Mouse (Mus musculus): ENCODE data around the gene AA986860. TPM values are rescaled to one million over a fixed set of nuclear protein-coding genes. Genes with fewer than 3 reads are reported as not detected.

Gene AA986860
- polyA plus RNA-seq, 1 experiment from 2014 or later = 32.3 TPM

DNA sequence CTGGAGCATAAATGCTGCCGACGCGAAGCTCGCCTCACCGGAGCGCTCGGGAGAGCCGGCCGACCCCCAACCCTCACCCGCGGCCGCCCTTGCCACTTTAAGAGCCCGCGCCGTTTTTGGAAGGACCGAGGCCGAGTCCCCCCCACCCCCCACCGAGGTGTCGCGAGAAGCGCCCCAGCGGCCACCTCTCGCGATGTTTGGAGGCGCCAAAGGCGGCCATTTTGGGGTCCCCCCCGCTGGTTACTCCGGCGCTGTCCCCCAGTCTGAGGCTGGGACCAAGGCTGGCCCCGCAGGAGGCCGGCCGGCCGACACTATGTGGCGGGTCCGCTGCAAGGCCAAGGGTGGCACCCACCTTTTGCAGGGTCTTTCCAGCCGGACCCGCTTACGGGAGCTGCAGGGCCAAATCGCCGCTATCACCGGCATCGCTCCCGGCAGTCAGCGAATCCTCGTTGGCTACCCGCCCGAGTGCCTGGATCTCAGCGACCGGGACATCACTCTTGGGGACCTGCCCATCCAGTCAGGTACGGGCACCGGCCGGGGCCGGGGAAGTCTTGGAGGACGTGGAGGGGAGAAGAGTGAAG, 14.4 kb upstream of the AA986860 start, which contains the start of gene Yod1:
Yod1 (plus strand) TSS at position 37 of the 581 bp plus-strand sequence.
- peak within 1 kb of the TSS; percentile 94 for H3K4me2 ChIP-seq
- H3K9me3 ChIP-seq = no peaks in the 10 kb centered on the region
- H3K27me3 ChIP-seq (replicated peaks) = no peaks in the 10 kb centered on the region
- no peaks in the 10 kb centered on the region for H3K36me3 ChIP-seq
- H3K9ac ChIP-seq = peak within 1 kb of the TSS; percentile 99
- ATAC-seq (ENCODE audit: insufficient read depth, low FRiP score, low read depth) = peak; percentile 72
- peaks cover 6% of the 10 kb centered on the region; the same call in 1 of the 2 replicates for H3K4me1 ChIP-seq
- H3K27ac ChIP-seq = peak within 1 kb of the TSS; percentile 87
- WGBS = 0% methylated on average over 53 of the region's 54 CpGs
- H3K4me3 ChIP-seq (replicated peaks) = peak within 1 kb of the TSS; percentile 95

DNA sequence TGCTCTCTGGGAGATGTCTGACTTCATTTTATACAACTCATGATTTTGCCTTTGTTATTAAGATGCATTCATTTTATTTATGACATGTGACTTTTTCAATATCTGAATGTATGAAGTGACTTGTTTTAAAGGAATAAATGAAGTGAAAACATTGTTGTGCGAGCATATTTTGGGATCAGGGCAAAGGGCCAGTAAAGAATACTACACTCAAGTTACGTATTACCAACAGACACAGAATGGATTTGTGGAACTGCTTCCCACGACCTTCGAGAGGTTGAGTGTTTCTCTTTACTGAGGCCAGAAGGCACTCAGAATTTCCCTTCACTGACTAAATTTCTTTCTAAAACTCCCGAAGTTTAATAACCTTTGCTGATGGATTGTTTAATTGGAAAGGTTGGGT, 7.6 kb upstream of the AA986860 start:
- H3K9ac ChIP-seq = no peak overlapping the region
- 83% methylated on average over 5 of the region's 5 CpGs for WGBS
- no peak overlapping the region for H3K27ac ChIP-seq
- no peaks in the 10 kb centered on the region for H3K4me1 ChIP-seq
- H3K27me3 ChIP-seq (replicated peaks) = no peaks in the 10 kb centered on the region
- H3K36me3 ChIP-seq = no peaks in the 10 kb centered on the region
- no peak overlapping the region for H3K4me2 ChIP-seq
- H3K9me3 ChIP-seq = no peaks in the 10 kb centered on the region
- ATAC-seq (ENCODE audit: insufficient read depth, low FRiP score, low read depth) = no peak
- no peak overlapping the region for H3K4me3 ChIP-seq (replicated peaks)

DNA sequence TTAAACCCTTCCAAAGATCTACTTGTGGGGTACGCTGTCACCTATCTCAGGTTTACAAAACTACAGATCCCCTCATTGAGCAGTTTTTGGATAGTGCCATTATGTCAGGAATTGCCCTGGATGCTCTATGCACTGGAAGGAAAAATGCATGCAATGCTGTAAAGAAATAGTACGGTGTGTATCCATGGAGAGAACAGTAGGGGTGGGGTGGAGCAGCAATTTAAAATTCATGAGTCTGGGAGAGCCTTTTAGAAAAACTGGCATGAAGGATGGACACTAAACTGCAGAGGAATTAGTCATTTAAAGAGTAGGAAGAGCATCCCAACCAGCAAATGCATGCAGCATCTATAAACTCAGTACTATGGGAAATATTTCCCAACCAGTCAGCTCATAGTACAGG, 5.4 kb upstream of the AA986860 start:
- Histone ChIP-seq H3K4me1 (0 out of 2 replicates have a peak, but pooled peaks cover under 1% of the 10 kb centered on the region), H3K9ac (no peak overlapping the region), H3K4me3 (replicated peaks) (no peak overlapping the region), H3K27me3 (replicated peaks) (no peaks in the 10 kb centered on the region), H3K4me2 (no peak overlapping the region), H3K9me3 (no peaks in the 10 kb centered on the region), H3K36me3 (no peaks in the 10 kb centered on the region), H3K27ac (no peak overlapping the region)
- WGBS = 91% methylated on average over 2 of the region's 2 CpGs
- ATAC-seq (ENCODE audit: insufficient read depth, low FRiP score, low read depth) = no peak

DNA sequence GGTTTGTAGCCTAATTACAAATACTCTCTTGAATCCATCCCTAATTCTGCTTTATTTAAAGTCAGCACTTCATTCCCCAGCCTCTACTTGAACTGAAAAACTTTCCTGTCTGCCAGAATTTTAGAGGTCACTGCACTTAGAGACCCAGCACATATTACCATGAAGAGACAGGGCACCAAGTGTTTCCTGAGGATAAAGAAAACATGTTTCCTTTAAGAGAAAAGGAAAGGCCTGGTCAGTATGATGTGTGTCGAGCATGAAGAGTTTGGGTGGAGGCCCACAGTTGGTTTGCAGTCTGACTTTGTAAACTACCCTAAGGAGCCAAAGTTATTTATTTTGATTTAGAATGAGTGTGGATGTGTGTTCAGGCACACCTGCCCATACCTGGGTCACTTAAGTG, 3.7 kb upstream of the AA986860 start:
- H3K9me3 ChIP-seq = no peaks in the 10 kb centered on the region
- H3K4me3 ChIP-seq (replicated peaks) = no peak overlapping the region
- H3K36me3 ChIP-seq = no peaks in the 10 kb centered on the region
- 49% methylated on average over 1 of the region's 1 CpGs for WGBS
- H3K4me1 ChIP-seq = 0 out of 2 replicates have a peak, but pooled peaks cover 5% of the 10 kb centered on the region
- H3K4me2 ChIP-seq = no peak overlapping the region
- ATAC-seq (ENCODE audit: insufficient read depth, low FRiP score, low read depth) = no peak
- no peak overlapping the region for H3K27ac ChIP-seq
- H3K9ac ChIP-seq = no peak overlapping the region
- no peaks in the 10 kb centered on the region for H3K27me3 ChIP-seq (replicated peaks)

DNA sequence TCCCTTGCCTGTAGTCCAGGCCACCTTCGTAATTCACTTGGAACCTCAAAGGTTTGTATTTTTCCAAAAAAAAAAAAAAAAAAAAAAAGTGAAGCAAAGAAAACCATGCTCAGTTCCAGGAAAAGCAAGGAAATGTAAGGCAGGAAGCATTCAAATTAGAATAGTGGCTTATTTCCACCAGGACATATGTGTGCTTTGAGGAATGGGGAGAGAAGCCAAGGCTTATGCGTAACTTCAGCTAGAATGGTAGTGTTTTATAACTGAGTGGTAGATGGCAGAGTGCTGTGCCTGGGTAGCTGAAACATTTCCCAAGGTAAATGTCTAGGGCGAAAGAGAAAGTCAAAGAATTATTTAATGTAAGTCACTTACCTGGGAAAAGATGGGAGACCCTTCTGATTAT, 3.1 kb upstream of the AA986860 start:
- WGBS = 88% methylated on average over 3 of the region's 3 CpGs
- H3K27ac ChIP-seq = no peak overlapping the region
- H3K9ac ChIP-seq = no peak overlapping the region
- H3K4me2 ChIP-seq = no peak overlapping the region
- H3K27me3 ChIP-seq (replicated peaks) = no peaks in the 10 kb centered on the region
- no peaks in the 10 kb centered on the region for H3K36me3 ChIP-seq
- H3K4me3 ChIP-seq (replicated peaks) = no peak overlapping the region
- ATAC-seq (ENCODE audit: insufficient read depth, low FRiP score, low read depth) = no peak
- H3K4me1 ChIP-seq = 0 out of 2 replicates have a peak, but pooled peaks cover 5% of the 10 kb centered on the region
- H3K9me3 ChIP-seq = no peaks in the 10 kb centered on the region

DNA sequence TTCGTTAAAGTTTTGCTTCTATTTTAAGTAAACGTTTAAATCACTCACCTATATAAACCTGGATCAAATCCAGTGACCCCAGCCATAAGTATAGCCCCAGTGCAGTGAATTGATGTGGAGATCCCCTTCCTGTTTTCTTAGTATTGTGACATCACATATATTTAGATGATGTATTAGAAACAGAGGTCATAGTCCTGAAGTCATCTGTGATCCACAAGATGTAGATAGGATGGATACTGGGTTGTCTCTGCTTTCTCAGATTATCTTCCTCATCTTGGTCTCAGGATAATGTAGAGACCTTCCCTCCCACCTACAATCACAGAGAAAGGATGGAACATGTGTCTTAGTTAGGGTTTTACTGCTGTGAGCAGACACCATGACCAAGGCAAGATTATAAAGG, 2.6 kb upstream of the AA986860 start, which contains the start of gene Pfkfb2:
Pfkfb2 (minus strand) TSS at position 101 of the 400 bp plus-strand sequence.
- Histone ChIP-seq H3K4me2 (no peak within 1 kb of the TSS), H3K9ac (no peak within 1 kb of the TSS), H3K9me3 (no peaks in the 10 kb centered on the region), H3K36me3 (no peaks in the 10 kb centered on the region), H3K4me1 (0 out of 2 replicates have a peak, but pooled peaks cover 5% of the 10 kb centered on the region), H3K27me3 (replicated peaks) (no peaks in the 10 kb centered on the region), H3K4me3 (replicated peaks) (no peak within 1 kb of the TSS), H3K27ac (no peak within 1 kb of the TSS)
- no peak for ATAC-seq (ENCODE audit: insufficient read depth, low FRiP score, low read depth)
- WGBS = 65% methylated on average over 2 of the region's 2 CpGs

DNA sequence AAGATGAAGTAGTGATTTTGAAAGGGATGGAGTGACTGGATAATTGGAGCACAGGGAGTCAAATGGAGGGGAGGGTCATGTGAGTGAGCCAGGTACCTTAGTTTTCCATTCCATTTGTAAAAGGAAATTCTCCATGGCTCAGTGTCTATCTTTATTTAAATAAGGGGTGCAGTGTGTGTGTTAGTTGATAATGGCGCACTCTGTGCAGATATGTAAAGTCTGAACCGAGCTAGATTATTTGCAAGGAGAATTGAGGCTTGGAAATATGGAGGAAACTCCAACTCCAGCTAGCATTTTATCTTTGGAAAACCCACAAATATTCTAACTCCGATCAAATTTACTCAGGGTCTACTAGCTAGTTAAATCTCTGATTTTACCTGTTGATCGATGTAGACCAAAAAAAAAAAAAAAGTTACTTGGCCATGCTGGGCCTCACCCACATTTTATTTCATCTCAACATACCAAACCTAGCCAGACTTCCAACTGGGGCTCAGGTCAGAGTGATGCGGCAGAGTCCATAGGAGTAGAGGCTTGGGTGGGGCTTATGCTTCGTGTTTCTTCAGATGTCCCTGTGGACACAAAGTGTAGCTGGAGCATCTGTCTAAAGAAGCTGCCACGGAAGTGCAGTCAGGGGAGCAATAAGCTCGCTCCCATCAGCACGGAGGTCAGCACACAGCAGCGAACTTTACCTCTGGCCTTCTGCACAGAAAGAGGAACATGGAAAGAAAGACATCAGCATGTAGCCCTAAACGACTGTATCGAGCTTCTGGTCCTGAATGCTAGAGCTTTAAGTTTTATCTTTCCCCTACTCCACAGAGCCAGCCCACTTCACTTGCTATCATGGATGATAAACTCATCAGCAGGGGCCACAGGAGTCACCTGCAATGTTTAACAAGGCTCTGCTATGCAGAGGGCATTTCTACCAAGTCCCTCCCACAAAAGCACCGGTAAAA, 1.2 kb downstream of the AA986860 start:
- ATAC-seq (ENCODE audit: insufficient read depth, low FRiP score, low read depth) = peak; percentile 49
- Histone ChIP-seq H3K4me3 (replicated peaks) (peak overlapping the region; percentile 41), H3K9ac (no peak overlapping the region), H3K27me3 (replicated peaks) (no peaks in the 10 kb centered on the region), H3K4me1 (peaks cover 11% of the 10 kb centered on the region), H3K9me3 (no peaks in the 10 kb centered on the region), H3K27ac (peak overlapping the region; percentile 84), H3K36me3 (no peaks in the 10 kb centered on the region), H3K4me2 (peak overlapping the region; percentile 44)
- 69% methylated on average over 13 of the region's 13 CpGs for WGBS

DNA sequence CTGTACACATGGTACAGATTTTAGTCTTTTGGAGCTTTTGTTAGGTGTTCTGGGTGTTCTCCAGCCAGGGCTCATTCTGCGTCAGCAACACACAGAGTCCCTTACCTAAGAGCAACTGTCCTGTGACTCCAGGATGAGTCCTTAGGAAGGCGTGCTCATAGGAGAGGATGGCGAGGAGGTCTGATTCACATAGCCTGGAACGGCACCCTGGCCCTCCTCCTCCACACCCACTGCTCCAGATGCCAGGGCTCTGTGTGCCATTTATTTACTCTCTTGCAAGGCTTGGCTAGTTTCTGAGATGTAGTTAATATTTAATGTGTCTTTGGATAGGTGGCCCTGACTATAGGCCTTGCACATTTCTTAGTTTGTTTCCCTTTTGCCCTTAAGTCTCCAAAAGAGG, 1.9 kb downstream of the AA986860 start:
- Histone ChIP-seq H3K4me1 (peaks cover 11% of the 10 kb centered on the region), H3K4me2 (peak overlapping the region; percentile 44), H3K9ac (no peak overlapping the region), H3K27ac (peak overlapping the region; percentile 84), H3K9me3 (no peaks in the 10 kb centered on the region), H3K4me3 (replicated peaks) (peak overlapping the region; percentile 41), H3K36me3 (no peaks in the 10 kb centered on the region), H3K27me3 (replicated peaks) (no peaks in the 10 kb centered on the region)
- peak; percentile 79 for ATAC-seq (ENCODE audit: insufficient read depth, low FRiP score, low read depth)
- 67% methylated on average over 4 of the region's 4 CpGs for WGBS

DNA sequence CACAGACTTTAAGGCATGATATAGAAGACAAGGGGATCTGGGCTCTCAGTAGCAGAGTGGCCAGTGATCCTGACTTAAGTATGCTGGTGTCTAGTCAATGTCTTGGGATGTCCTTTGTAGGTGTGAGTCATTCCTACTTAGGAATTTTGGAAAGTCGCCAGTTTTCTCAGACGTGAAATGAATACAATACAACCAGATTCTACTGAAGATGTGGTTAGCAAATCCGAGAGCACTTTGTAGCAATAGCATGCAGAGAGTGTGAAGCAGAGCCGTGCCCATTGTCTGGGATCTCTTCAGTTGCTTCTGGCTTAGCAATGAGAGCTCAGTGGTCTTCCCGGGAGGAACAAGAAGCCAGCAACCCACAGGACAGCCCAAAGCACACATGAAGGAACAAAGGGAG, 2.7 kb downstream of the AA986860 start:
- Histone ChIP-seq H3K9ac (no peak overlapping the region), H3K9me3 (no peaks in the 10 kb centered on the region), H3K4me2 (peak overlapping the region; percentile 44), H3K27ac (peak overlapping the region; percentile 84), H3K36me3 (no peaks in the 10 kb centered on the region), H3K27me3 (replicated peaks) (no peaks in the 10 kb centered on the region), H3K4me1 (peaks cover 11% of the 10 kb centered on the region), H3K4me3 (replicated peaks) (peak overlapping the region; percentile 20)
- no peak for ATAC-seq (ENCODE audit: insufficient read depth, low FRiP score, low read depth)
- 37% methylated on average over 5 of the region's 5 CpGs for WGBS

DNA sequence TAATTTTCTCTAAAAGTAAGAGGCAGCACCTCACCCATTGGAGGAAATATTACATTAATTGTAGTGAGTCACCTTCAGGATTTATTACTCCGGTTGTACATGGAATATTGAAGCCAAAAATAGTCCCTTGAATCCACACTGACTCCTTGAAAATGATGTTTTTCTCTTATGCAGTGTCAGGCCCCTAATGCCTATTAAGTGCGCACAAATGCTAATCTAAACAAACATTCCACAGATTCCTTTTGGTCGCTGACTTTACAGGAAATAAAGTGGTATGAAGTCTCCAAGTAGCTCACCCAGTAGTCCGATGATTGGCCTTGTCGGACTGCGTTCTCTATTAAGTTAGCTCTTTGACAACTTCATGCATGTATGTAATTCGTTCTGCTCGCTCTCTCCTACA, 3.1 kb downstream of the AA986860 start:
- H3K9ac ChIP-seq = no peak overlapping the region
- H3K9me3 ChIP-seq = no peaks in the 10 kb centered on the region
- no peak for ATAC-seq (ENCODE audit: insufficient read depth, low FRiP score, low read depth)
- peaks cover 11% of the 10 kb centered on the region for H3K4me1 ChIP-seq
- peak overlapping the region; percentile 84 for H3K27ac ChIP-seq
- no peaks in the 10 kb centered on the region for H3K36me3 ChIP-seq
- peak overlapping the region; percentile 44 for H3K4me2 ChIP-seq
- H3K4me3 ChIP-seq (replicated peaks) = peak overlapping the region; percentile 20
- no peaks in the 10 kb centered on the region for H3K27me3 ChIP-seq (replicated peaks)
- 38% methylated on average over 8 of the region's 8 CpGs for WGBS

DNA sequence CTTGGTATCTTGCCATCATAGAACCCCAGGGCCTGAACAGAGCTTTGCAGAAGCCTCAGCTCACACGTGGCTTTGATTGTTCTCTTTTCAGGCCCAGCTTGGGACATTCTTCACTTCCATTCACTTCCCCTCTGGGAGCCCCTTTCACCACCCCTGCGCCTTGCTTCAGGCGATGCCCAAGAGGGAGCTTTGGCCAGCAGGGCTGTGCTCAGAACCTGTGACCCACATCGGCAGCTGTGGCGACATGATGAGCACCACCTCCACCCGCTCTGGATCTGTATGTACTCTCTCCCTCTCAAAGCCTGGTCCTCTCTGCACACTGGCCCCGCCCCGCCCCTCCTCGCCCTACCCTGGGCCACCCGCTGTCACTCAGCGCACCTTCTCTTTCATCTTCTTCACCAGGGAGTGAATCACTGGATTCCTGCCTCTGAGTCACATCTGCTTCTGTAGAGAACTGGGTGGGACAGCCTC, 5.7 kb downstream of the AA986860 start:
- H3K4me1 ChIP-seq = peaks cover 19% of the 10 kb centered on the region
- WGBS = 31% methylated on average over 11 of the region's 11 CpGs
- H3K4me3 ChIP-seq (replicated peaks) = no peak overlapping the region
- H3K27me3 ChIP-seq (replicated peaks) = no peaks in the 10 kb centered on the region
- peak overlapping the region; percentile 18; the same call in 1 of the 2 replicates for H3K27ac ChIP-seq
- H3K9me3 ChIP-seq = no peaks in the 10 kb centered on the region
- H3K9ac ChIP-seq = no peak overlapping the region
- no peaks in the 10 kb centered on the region for H3K36me3 ChIP-seq
- 0 out of 2 replicates have a peak, but pooled peaks have one; percentile 9 for ATAC-seq (ENCODE audit: insufficient read depth, low FRiP score, low read depth)
- H3K4me2 ChIP-seq = no peak overlapping the region; the same call in 1 of the 2 replicates

DNA sequence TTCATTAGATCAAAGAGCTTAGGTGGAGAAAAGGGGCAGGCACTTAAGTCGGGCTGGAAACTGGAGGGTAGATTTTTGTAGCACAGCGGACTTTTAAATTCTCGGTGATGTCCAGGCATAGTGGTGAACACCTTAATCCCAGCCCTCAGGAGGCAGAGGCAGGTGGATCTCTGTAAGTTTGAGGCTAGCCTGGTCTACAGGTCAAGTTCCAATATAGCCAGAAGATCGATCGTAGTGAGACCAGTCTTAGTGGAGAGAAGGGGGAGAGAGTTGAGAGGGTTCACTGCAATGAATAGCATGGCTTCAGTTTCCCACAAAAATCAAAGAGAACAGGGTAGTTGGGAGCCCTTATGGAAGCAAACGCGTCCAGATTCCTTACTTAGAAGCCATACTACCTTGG, 6.1 kb downstream of the AA986860 start:
- H3K36me3 ChIP-seq = peaks cover 2% of the 10 kb centered on the region; the same call in 1 of the 2 replicates
- peaks cover 19% of the 10 kb centered on the region for H3K4me1 ChIP-seq
- no peaks in the 10 kb centered on the region for H3K9me3 ChIP-seq
- no peak overlapping the region for H3K4me3 ChIP-seq (replicated peaks)
- no peaks in the 10 kb centered on the region for H3K27me3 ChIP-seq (replicated peaks)
- 86% methylated on average over 7 of the region's 7 CpGs for WGBS
- H3K4me2 ChIP-seq = no peak overlapping the region
- H3K9ac ChIP-seq = no peak overlapping the region
- ATAC-seq (ENCODE audit: insufficient read depth, low FRiP score, low read depth) = no peak
- H3K27ac ChIP-seq = no peak overlapping the region
